Mouse (Mus musculus): ENCODE results near the gene Atp8b2. TPM values are rescaled to one million over a fixed set of nuclear protein-coding genes. Genes with fewer than 3 reads are reported as not detected.

The Atp8b2 gene
- polyA plus RNA-seq (2014; fragmentation: Illumina TruSeq; extraction: RNeasy Lipid Tissue Mini Kit (QIAGEN cat#74804); ENCODE audit: low read depth, low replicate concordance): 16.2 TPM

GRCm38 (mm10) chr3:89963221-89963763 lies at the start of gene Atp8b2:
TSS of gene Atp8b2 (minus strand) at chr3:89963508.

GRCm38 (mm10) chr3:89998612-89999054 lies 35.3 kb upstream of the Atp8b2 start, which contains the start of gene Hax1:
TSS of gene Hax1 (minus strand) at chr3:89998780.

GRCm38 (mm10) chr3:89912543-89913391 lies 50.5 kb downstream of the Atp8b2 start, which contains the start of gene Il6ra:
TSS of gene Il6ra (minus strand) at chr3:89913196.

Other genes with a start within 250 kb of the Atp8b2 start
- gene Adar, start 248.5 kb downstream of the Atp8b2 start, polyA plus RNA-seq (2014; fragmentation: Illumina TruSeq; extraction: RNeasy Lipid Tissue Mini Kit (QIAGEN cat#74804); ENCODE audit: low read depth, low replicate concordance): 2.2 TPM
- gene Chrnb2, start 198.9 kb downstream of the Atp8b2 start, polyA plus RNA-seq (2014; fragmentation: Illumina TruSeq; extraction: RNeasy Lipid Tissue Mini Kit (QIAGEN cat#74804); ENCODE audit: low read depth, low replicate concordance): 0.62 TPM
- gene Ube2q1, start 189.9 kb downstream of the Atp8b2 start, polyA plus RNA-seq (2014; fragmentation: Illumina TruSeq; extraction: RNeasy Lipid Tissue Mini Kit (QIAGEN cat#74804); ENCODE audit: low read depth, low replicate concordance): 67.5 TPM
- 0.55 TPM for gene She, start 132.1 kb downstream of the Atp8b2 start, polyA plus RNA-seq (2014; fragmentation: Illumina TruSeq; extraction: RNeasy Lipid Tissue Mini Kit (QIAGEN cat#74804); ENCODE audit: low read depth, low replicate concordance)
- 0.57 TPM for gene Il6ra, start 50.3 kb downstream of the Atp8b2 start, polyA plus RNA-seq (2014; fragmentation: Illumina TruSeq; extraction: RNeasy Lipid Tissue Mini Kit (QIAGEN cat#74804); ENCODE audit: low read depth, low replicate concordance)
- 117 TPM for gene Hax1, start 35.3 kb upstream of the Atp8b2 start, polyA plus RNA-seq (2014; fragmentation: Illumina TruSeq; extraction: RNeasy Lipid Tissue Mini Kit (QIAGEN cat#74804); ENCODE audit: low read depth, low replicate concordance)
- 183 TPM for gene 4933434E20Rik, start 88.1 kb upstream of the Atp8b2 start, polyA plus RNA-seq (2014; fragmentation: Illumina TruSeq; extraction: RNeasy Lipid Tissue Mini Kit (QIAGEN cat#74804); ENCODE audit: low read depth, low replicate concordance)
- 192 TPM for gene Ubap2l, start 89.1 kb upstream of the Atp8b2 start, polyA plus RNA-seq (2014; fragmentation: Illumina TruSeq; extraction: RNeasy Lipid Tissue Mini Kit (QIAGEN cat#74804); ENCODE audit: low read depth, low replicate concordance)
- 62.2 TPM for gene Tpm3, start 109.1 kb upstream of the Atp8b2 start, polyA plus RNA-seq (2014; fragmentation: Illumina TruSeq; extraction: RNeasy Lipid Tissue Mini Kit (QIAGEN cat#74804); ENCODE audit: low read depth, low replicate concordance)
- gene Nup210l, start 140.6 kb upstream of the Atp8b2 start, polyA plus RNA-seq (2014; fragmentation: Illumina TruSeq; extraction: RNeasy Lipid Tissue Mini Kit (QIAGEN cat#74804); ENCODE audit: low read depth, low replicate concordance): 64.0 TPM

Measured in testis, adult 10 weeks (tissue).